Mouse (Mus musculus): ENCODE results near the gene Ube2l3.

GRCm38 (mm10) chr16:17232794-17233701, 30.6 kb upstream of the Ube2l3 start, which contains the start of gene Hic2:
- TF ChIP-seq CTCF (IDR thresholded peaks at IDR 0.05; ENCODE audit: borderline replicate concordance, insufficient read depth, low read length) (no peak), POLR2A (IDR thresholded peaks at IDR 0.05; ENCODE audit: low read depth, low read length) (peak; percentile 73)

All from embryonic fibroblast, embryonic 13.5 days (primary cell).